Mouse (Mus musculus) left cerebral cortex, adult 9 months (tissue): ENCODE data around the gene Gjd3.
"Not testable (repeated sequence)": the region's sequence is repeated elsewhere in the genome, so short reads cannot be mapped to it uniquely, and the experiment has no call there.

Experiments
- DNase-seq, 2 experiments: peaks; one replicate each; pipeline ENCODE4 v3.0.0; 2022; ENCODE audit warnings: low spot score in 2 of 2

Gjd3 gene

GRCm38 (mm10) chr11:98982773-98983133, at the start of gene Gjd3:
Gene Gjd3, minus strand, starts transcription at chr11:98983016.
- no peak for DNase-seq

- no peak for DNase-seq
These were observed 44.2 kb upstream of the Gjd3 start for GRCm38 (mm10) chr11:99026899-99027440.

- no peak for DNase-seq
These were observed 43.1 kb upstream of the Gjd3 start for GRCm38 (mm10) chr11:99025878-99026277.

GRCm38 (mm10) chr11:99024468-99025134, 41.8 kb upstream of the Gjd3 start:
- no peak for DNase-seq

GRCm38 (mm10) chr11:99023500-99024467, 41.0 kb upstream of the Gjd3 start, which contains the start of gene Top2a:
Gene Top2a, minus strand, starts transcription at chr11:99024189.
- peak; percentile 95 to 99 for DNase-seq

GRCm38 (mm10) chr11:99023094-99023493, 40.3 kb upstream of the Gjd3 start:
- no peak for DNase-seq

- no peak for DNase-seq
These were observed 39.6 kb upstream of the Gjd3 start for GRCm38 (mm10) chr11:99022384-99022933.

GRCm38 (mm10) chr11:99019844-99020243, 37.0 kb upstream of the Gjd3 start:
- DNase-seq, result no peak

- no peak for DNase-seq
These were observed 31.0 kb upstream of the Gjd3 start for GRCm38 (mm10) chr11:99013856-99014255.

- DNase-seq, result no peak
These were observed 27.9 kb upstream of the Gjd3 start for GRCm38 (mm10) chr11:99010706-99011105.

GRCm38 (mm10) chr11:99010124-99010523, 27.3 kb upstream of the Gjd3 start:
- DNase-seq, result no peak

GRCm38 (mm10) chr11:99006788-99007187, 24.0 kb upstream of the Gjd3 start:
- DNase-seq, result no peak

GRCm38 (mm10) chr11:98999243-98999642, 16.4 kb upstream of the Gjd3 start:
- no peak for DNase-seq

GRCm38 (mm10) chr11:98998776-98999175, 16.0 kb upstream of the Gjd3 start:
- no peak for DNase-seq

- no peak for DNase-seq
These were observed 14.8 kb upstream of the Gjd3 start for GRCm38 (mm10) chr11:98997659-98998058.

- no peak for DNase-seq
These were observed 13.2 kb upstream of the Gjd3 start for GRCm38 (mm10) chr11:98995987-98996386.

GRCm38 (mm10) chr11:98990866-98991265, 8.1 kb upstream of the Gjd3 start:
- DNase-seq, result no peak

GRCm38 (mm10) chr11:98988260-98988659, 5.4 kb upstream of the Gjd3 start:
- DNase-seq, result not testable (repeated sequence)

- DNase-seq, result no peak
These were observed 2.7 kb upstream of the Gjd3 start for GRCm38 (mm10) chr11:98985542-98985941.

GRCm38 (mm10) chr11:98983551-98983950, 735 bp upstream of the Gjd3 start:
- DNase-seq, result no peak

- DNase-seq, result no peak
These were observed 631 bp downstream of the Gjd3 start for GRCm38 (mm10) chr11:98981997-98982772.
